Mouse (Mus musculus): ENCODE measurements around the gene Actr8.

The Actr8 gene

GRCm38 (mm10) chr14:29996000-29996751 lies 18.0 kb downstream of the Actr8 start:
- no peak for DNase-seq (ENCODE audit: low spot score)

GRCm38 (mm10) chr14:29997345-29997744 lies 19.2 kb downstream of the Actr8 start:
- DNase-seq (ENCODE audit: low spot score) = no peak

GRCm38 (mm10) chr14:29998747-29999474 lies 20.8 kb downstream of the Actr8 start:
- no peak for DNase-seq (ENCODE audit: low spot score)

GRCm38 (mm10) chr14:29999475-29999811 lies 21.3 kb downstream of the Actr8 start:
- DNase-seq (ENCODE audit: low spot score) = no peak

GRCm38 (mm10) chr14:30008733-30009575 lies 30.8 kb downstream of the Actr8 start, which contains the start of the genes Il17rb and Chdh:
Gene Il17rb (minus strand): TSS chr14:30008896.
Gene Chdh (plus strand): TSS chr14:30009023.
- peak; percentile 49 for DNase-seq (ENCODE audit: low spot score)

GRCm38 (mm10) chr14:30009864-30010560 lies 31.9 kb downstream of the Actr8 start:
- DNase-seq (ENCODE audit: low spot score) = no peak

GRCm38 (mm10) chr14:30011886-30012560 lies 33.9 kb downstream of the Actr8 start:
- DNase-seq (ENCODE audit: low spot score) = no peak

- no peak for DNase-seq (ENCODE audit: low spot score)
Measured at GRCm38 (mm10) chr14:30014487-30014886, 36.4 kb downstream of the Actr8 start.

GRCm38 (mm10) chr14:30015008-30015407 lies 36.9 kb downstream of the Actr8 start:
- no peak for DNase-seq (ENCODE audit: low spot score)

- DNase-seq (ENCODE audit: low spot score) = no peak
Measured at GRCm38 (mm10) chr14:30016666-30017065, 38.5 kb downstream of the Actr8 start.

- DNase-seq (ENCODE audit: low spot score) = no peak
Measured at GRCm38 (mm10) chr14:30017794-30018462, 39.8 kb downstream of the Actr8 start.

GRCm38 (mm10) chr14:30018463-30018801 lies 40.3 kb downstream of the Actr8 start:
- DNase-seq (ENCODE audit: low spot score) = no peak

GRCm38 (mm10) chr14:30018846-30019245 lies 40.7 kb downstream of the Actr8 start:
- no peak for DNase-seq (ENCODE audit: low spot score)

- DNase-seq (ENCODE audit: low spot score) = no peak
Measured at GRCm38 (mm10) chr14:30019375-30019774, 41.2 kb downstream of the Actr8 start.

- DNase-seq (ENCODE audit: low spot score) = no peak
Measured at GRCm38 (mm10) chr14:30019792-30020575, 41.8 kb downstream of the Actr8 start.

GRCm38 (mm10) chr14:30022471-30022870 lies 44.3 kb downstream of the Actr8 start:
- no peak for DNase-seq (ENCODE audit: low spot score)

GRCm38 (mm10) chr14:30024387-30024786 lies 46.2 kb downstream of the Actr8 start:
- DNase-seq (ENCODE audit: low spot score) = no peak

GRCm38 (mm10) chr14:30027378-30027777 lies 49.2 kb downstream of the Actr8 start:
- no peak for DNase-seq (ENCODE audit: low spot score)

- DNase-seq (ENCODE audit: low spot score) = no peak
Measured at GRCm38 (mm10) chr14:30033405-30033804, 55.3 kb downstream of the Actr8 start.

- no peak for DNase-seq (ENCODE audit: low spot score)
Measured at GRCm38 (mm10) chr14:30038431-30038830, 60.3 kb downstream of the Actr8 start.

Measured in embryo, embryonic 10.5 days (tissue).